In the genomic region with DNA sequence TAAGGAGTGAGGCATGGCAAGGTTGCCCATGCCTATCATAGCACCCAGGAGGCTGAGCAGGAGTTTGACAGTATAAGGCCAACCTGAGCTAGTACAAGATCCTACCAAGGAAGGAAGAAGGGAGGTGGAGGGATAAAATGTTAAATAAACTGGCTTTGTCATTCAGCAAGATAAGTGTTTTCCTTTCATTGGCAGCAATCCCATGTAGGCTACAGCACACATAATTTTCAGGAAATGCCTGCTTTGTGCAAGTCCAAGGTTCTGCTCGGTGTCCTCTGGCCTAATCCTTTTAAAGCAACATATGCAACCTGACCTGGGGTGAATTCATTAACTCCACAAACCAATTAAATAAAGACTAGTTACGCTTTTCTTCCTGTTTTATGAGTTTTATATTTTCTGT, we compare ENCODE assay signal across 17 mouse cellular contexts. TPM values are rescaled to one million over a fixed set of nuclear protein-coding genes. Genes with fewer than 3 reads are reported as not detected.
DNase-seq lines count a peak whose midpoint lies in the region; TF ChIP-seq lines count a peak whose summit lies in the region.
"Had no signal": no experiment of that assay in that cellular context is flagged by ENCODE, and none has a peak within 500 bp of the region (broad histone marks: within the 10 kb centered on the region; RNA-seq: fewer than 3 reads in every experiment).

No protein-coding gene starts in this region.

- intact Hi-C loops in heart, postnatal 14 days (cut with DNase I), result no loop called here

- 77% methylated on average over 2 of the region's 2 CpGs for WGBS in heart, embryonic 10.5 days
- 6% methylated on average over 2 of the region's 2 CpGs for WGBS in liver, adult 2 months
- 79% methylated on average over 2 of the region's 2 CpGs for WGBS in forebrain, embryonic 10.5 days

- peaks cover 37% of the 10 kb centered on the region for H3K36me3 ChIP-seq in heart, embryonic 10.5 days
- peaks cover 5% of the 10 kb centered on the region; the same call in 1 of the 2 replicates for H3K36me3 ChIP-seq in liver, adult 2 months (ENCODE audit: control insufficient read depth, insufficient read depth, low read length)
- H3K36me3 ChIP-seq in forebrain, embryonic 10.5 days (replicated peaks), result peaks cover 63% of the 10 kb centered on the region

- no peak overlapping the region for H3K4me3 ChIP-seq in heart, embryonic 10.5 days
- H3K4me3 ChIP-seq in liver, adult 2 months (ENCODE audit: insufficient read depth, low read depth, low read length), result no peak overlapping the region
- no peak overlapping the region for H3K4me3 ChIP-seq in forebrain, embryonic 10.5 days
- H3K4me3 ChIP-seq: limb, embryonic 10.5 days; midbrain, embryonic 15.5 days; neural tube, embryonic 13.5 days had no signal

- H3K9me3 ChIP-seq in heart, embryonic 10.5 days, result no peaks in the 10 kb centered on the region
- H3K9me3 ChIP-seq in forebrain, embryonic 10.5 days, result no peaks in the 10 kb centered on the region
- H3K9me3 ChIP-seq: G1E; limb, embryonic 10.5 days; midbrain, embryonic 15.5 days; neural tube, embryonic 13.5 days had no signal

- H3K79me2 ChIP-seq in liver, adult 2 months (ENCODE audit: control insufficient read depth, insufficient read depth, low read length), result peaks cover 7% of the 10 kb centered on the region; the same call in 1 of the 2 replicates

- TF ChIP-seq POLR2A in liver, adult 2 months (IDR thresholded peaks at IDR 0.05; ENCODE audit: extremely low read depth, insufficient read depth, low read length), result no peak

- H3K4me1 ChIP-seq in heart, embryonic 10.5 days, result peaks cover 42% of the 10 kb centered on the region
- H3K4me1 ChIP-seq in liver, adult 2 months (ENCODE audit: control insufficient read depth, insufficient read depth, low read length), result peaks cover 22% of the 10 kb centered on the region
- peaks cover 19% of the 10 kb centered on the region for H3K4me1 ChIP-seq in forebrain, embryonic 10.5 days

- H3K9ac ChIP-seq in liver, adult 2 months (ENCODE audit: low read depth, low read length), result no peak overlapping the region
- H3K9ac ChIP-seq: midbrain, embryonic 15.5 days; neural tube, embryonic 13.5 days had no signal

- H3K27ac ChIP-seq in heart, embryonic 10.5 days, result peak overlapping the region; percentile 13; the same call in 1 of the 2 replicates
- H3K27ac ChIP-seq in liver, adult 2 months (replicated peaks; ENCODE audit: insufficient read depth, low read depth, low read length), result peak overlapping the region; percentile 54
- H3K27ac ChIP-seq in forebrain, embryonic 10.5 days, result no peak overlapping the region
- H3K27ac ChIP-seq: hindbrain, postnatal 0 days; limb, embryonic 10.5 days; midbrain, embryonic 15.5 days had no signal

- no peaks in the 10 kb centered on the region for H3K27me3 ChIP-seq in heart, embryonic 10.5 days (ENCODE audit: insufficient read depth, poor library complexity, severe bottlenecking)
- H3K27me3 ChIP-seq in liver, adult 2 months (ENCODE audit: control insufficient read depth, insufficient read depth, low read length), result no peaks in the 10 kb centered on the region
- H3K27me3 ChIP-seq in forebrain, embryonic 10.5 days (ENCODE audit: poor library complexity, severe bottlenecking), result no peaks in the 10 kb centered on the region
- H3K27me3 ChIP-seq: midbrain, embryonic 15.5 days; neural tube, embryonic 13.5 days had no signal

- DNase-seq in heart, embryonic 10.5 days (ENCODE audit: low spot score), result no peak
- no peak for DNase-seq in heart, postnatal 14 days
- DNase-seq in liver, adult 2 months (ENCODE audit: extremely low read depth, low read depth, low spot score), result peak; percentile 84
- DNase-seq in liver, result no peak
- peak; percentile 59 for DNase-seq in NIH3T3 (ENCODE audit: low read depth)
- peak; percentile 38 for DNase-seq in kidney, postnatal 10 days
- DNase-seq in Muller cell, postnatal 12 days (ENCODE audit: inconsistent ontology term), result no peak
- no peak for DNase-seq in forebrain, embryonic 10.5 days (ENCODE audit: extremely low spot score, low spot score)
- DNase-seq: cerebellum, adult 2 months; embryo, embryonic 11 days; thymus, adult 2 months had no signal

- no peak for TF ChIP-seq CTCF in liver, adult 2 months (IDR thresholded peaks at IDR 0.05; ENCODE audit: low read depth, low read length)

RNA-seq across cellular contexts. Expression of a gene that starts 8.0 kb away (rescaled TPM):
- polyA plus RNA-seq in heart, embryonic 10.5 days (2016; fragmentation: Nextera tagmentation; extraction: Ambion mirVana), result 81.7 and 86.6 TPM in 2 replicates
- total RNA-seq in heart, postnatal 14 days (2021), result 10 to 100 TPM; 11.1 to 14.1 TPM
- 8.3 and 11.4 TPM in 2 replicates for total RNA-seq in liver, adult 2 months (2014; rRNA removed)
- polyA plus RNA-seq in liver, adult 2 months (2012; rRNA removed), result 6.3 and 6.6 TPM in 2 replicates
- polyA plus RNA-seq in forebrain, embryonic 10.5 days (2016; fragmentation: Nextera tagmentation; extraction: Ambion mirVana), result 89.5 and 95.6 TPM in 2 replicates

RNA-seq across cellular contexts. Expression of a gene that starts 8.0 kb away (rescaled TPM):
- 39.4 and 43.4 TPM in 2 replicates for polyA plus RNA-seq in heart, embryonic 10.5 days (2016; fragmentation: Nextera tagmentation; extraction: Ambion mirVana)
- total RNA-seq in heart, postnatal 14 days (2021), result 10 to 100 TPM; 14.6 TPM
- total RNA-seq in liver, adult 2 months (2014; rRNA removed), result 9.1 and 10.2 TPM in 2 replicates
- 0.85 and 2.0 TPM in 2 replicates for polyA plus RNA-seq in liver, adult 2 months (2012; rRNA removed)
- 20.6 and 23.2 TPM in 2 replicates for polyA plus RNA-seq in forebrain, embryonic 10.5 days (2016; fragmentation: Nextera tagmentation; extraction: Ambion mirVana)

RNA-seq across cellular contexts. Expression of a gene that starts 36.4 kb away (rescaled TPM):
- not detected in 2 replicates for polyA plus RNA-seq in heart, embryonic 10.5 days (2016; fragmentation: Nextera tagmentation; extraction: Ambion mirVana)
- total RNA-seq in heart, postnatal 14 days (2021), result under 1 TPM in 1 of 2 experiments, not detected in 1; 0.33 TPM
- total RNA-seq in liver, adult 2 months (2014; rRNA removed), result not detected in 2 replicates
- 0.11 TPM in 1 of 2 replicates, not detected in the other for polyA plus RNA-seq in liver, adult 2 months (2012; rRNA removed)
- not detected in 2 replicates for polyA plus RNA-seq in forebrain, embryonic 10.5 days (2016; fragmentation: Nextera tagmentation; extraction: Ambion mirVana)
- total RNA-seq: hindbrain, postnatal 0 days had no signal
- polyA plus RNA-seq: C2C12; cerebellum, adult 2 months; G1E; hindbrain, postnatal 0 days; limb, embryonic 10.5 days; midbrain, embryonic 15.5 days; neural tube, embryonic 13.5 days had no signal

Comparison
In these comparisons a context has a peak if more than half of its experiments do, and no peak if none do; other contexts are left out.
1. DNase-seq: peak in liver, adult 2 months (single experiment), NIH3T3 (single experiment) and kidney, postnatal 10 days (single experiment); none in heart, embryonic 10.5 days (single experiment), heart, postnatal 14 days (0 of 2), liver (single experiment), Muller cell, postnatal 12 days (single experiment) and forebrain, embryonic 10.5 days (single experiment).
2. RNA of a gene that starts 8.0 kb away (polyA plus RNA-seq): 89.5 to 95.6 TPM in forebrain, embryonic 10.5 days and 81.7 to 86.6 TPM in heart, embryonic 10.5 days; 6.3 to 6.6 TPM in liver, adult 2 months; every median in the first group is over 10 times any median in the second.